Mouse (Mus musculus) skeletal muscle tissue, adult 2 months (tissue): ENCODE measurements around the gene Nt5c2.

Source experiments
- DNase-seq: peaks from one replicate; pipeline ENCODE4 v3.0.0-alpha.2; 2012; ENCODE audit warnings: low read depth, low spot score

Nt5c2 gene

GRCm38 (mm10) chr19:46966330-46966729 lies 48.6 kb downstream of the Nt5c2 start:
- no peak for DNase-seq

GRCm38 (mm10) chr19:46965496-46965895 lies 49.5 kb downstream of the Nt5c2 start:
- DNase-seq: no peak

GRCm38 (mm10) chr19:46964353-46964752 lies 50.6 kb downstream of the Nt5c2 start:
- no peak for DNase-seq

- no peak for DNase-seq
Measured at GRCm38 (mm10) chr19:46963440-46963839, 51.5 kb downstream of the Nt5c2 start.

GRCm38 (mm10) chr19:46962841-46963240 lies 52.1 kb downstream of the Nt5c2 start:
- no peak for DNase-seq

DNA sequence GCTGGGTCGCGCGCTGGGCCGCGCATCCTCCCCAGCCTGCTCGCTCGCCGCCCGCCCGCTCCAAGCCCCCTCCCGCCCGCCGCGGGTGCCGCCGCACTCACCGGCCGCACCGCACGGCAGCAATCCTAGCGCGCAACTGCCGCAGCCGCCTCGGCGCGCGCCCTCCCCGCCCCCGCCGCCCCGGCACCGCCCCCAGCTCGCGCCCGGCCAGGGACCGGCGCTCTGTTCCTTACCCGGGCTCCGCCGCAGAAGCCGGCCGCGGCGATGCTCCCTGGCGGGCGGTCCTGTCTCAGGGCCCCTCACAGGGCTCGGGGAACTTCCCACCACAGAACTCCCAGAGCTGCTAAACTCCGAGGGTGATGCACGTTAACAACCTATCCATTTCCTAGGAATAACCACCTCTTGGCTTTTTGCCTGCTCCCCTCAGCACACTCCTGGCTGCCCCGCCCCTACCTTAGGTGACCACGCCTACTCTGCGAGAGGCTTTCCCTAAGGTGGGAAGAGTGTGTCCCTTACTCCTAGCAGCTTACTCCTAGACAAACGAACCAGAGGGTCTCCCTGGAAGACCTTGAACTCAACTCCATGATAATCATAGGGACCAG lies 52.7 kb downstream of the Nt5c2 start:
- peak; percentile 50 for DNase-seq

GRCm38 (mm10) chr19:46961652-46962051 lies 53.3 kb downstream of the Nt5c2 start:
- peak; percentile 47 for DNase-seq

- no peak for DNase-seq
Measured at GRCm38 (mm10) chr19:46961047-46961651, 53.8 kb downstream of the Nt5c2 start.

- DNase-seq: no peak
Measured at GRCm38 (mm10) chr19:46960101-46961046, 54.6 kb downstream of the Nt5c2 start.

- no peak for DNase-seq
Measured at GRCm38 (mm10) chr19:46959536-46959935, 55.4 kb downstream of the Nt5c2 start.

- no peak for DNase-seq
Measured at GRCm38 (mm10) chr19:46958566-46958965, 56.4 kb downstream of the Nt5c2 start.

DNA sequence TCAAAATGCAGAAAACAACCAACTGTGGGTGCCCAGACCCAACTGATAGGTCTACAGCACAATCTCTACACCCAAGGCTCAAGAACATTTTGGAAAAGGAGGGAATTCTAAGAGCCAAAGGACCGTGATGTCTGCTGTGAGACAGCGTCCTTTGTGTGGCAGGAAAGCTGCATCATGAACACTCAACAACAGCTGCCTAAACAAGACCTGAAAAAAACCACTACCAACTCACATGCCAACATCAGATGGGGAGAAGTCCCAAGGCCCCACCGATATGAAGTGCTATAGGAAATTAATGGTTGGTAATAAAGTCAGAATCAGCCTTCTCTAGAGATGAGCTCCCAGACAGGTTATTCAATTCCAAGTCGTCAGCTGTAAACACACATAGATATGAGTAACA lies 57.0 kb downstream of the Nt5c2 start:
- DNase-seq: no peak

DNA sequence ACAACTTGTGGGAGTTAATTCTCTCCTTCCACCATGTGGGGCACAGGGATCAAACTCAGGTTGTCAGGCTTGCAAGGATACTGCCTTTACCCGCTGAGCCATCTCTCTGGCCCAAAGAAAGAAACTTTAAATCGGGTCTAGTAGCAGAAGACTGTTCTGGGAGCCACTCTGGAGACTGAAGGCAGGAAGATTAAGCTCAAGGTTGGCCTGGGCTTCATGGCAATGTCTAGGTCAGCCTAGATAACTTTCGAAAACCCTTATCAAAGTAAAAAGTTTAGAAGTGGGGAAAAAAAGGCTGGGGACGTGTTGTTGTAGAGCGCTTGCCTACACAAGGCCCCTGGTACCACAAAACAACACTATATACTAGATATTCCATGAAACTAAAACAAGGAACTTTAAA lies 58.0 kb downstream of the Nt5c2 start:
- DNase-seq: no peak

- DNase-seq: no peak
Measured at GRCm38 (mm10) chr19:46956410-46956809, 58.5 kb downstream of the Nt5c2 start.

DNA sequence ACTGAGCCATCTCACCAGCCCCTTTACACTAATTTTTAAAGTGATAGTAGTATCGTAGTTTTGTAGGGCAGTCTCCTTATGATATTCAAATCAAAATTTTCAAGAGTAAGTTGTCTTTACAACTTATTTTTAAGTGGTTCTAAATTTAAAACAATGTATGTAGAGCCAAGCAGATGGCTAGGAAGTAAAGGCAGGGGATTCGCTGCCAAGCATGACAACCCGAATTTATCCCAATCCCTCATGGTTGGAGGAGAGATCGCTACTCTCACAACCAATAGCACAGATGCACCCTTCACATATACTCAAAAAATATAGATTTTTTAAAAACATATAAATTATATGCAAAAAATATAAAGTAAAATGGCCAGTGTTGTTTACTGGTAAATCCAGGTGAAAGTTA lies 59.3 kb downstream of the Nt5c2 start:
- DNase-seq: no peak

- no peak for DNase-seq
Measured at GRCm38 (mm10) chr19:46953536-46953935, 61.4 kb downstream of the Nt5c2 start.

DNA sequence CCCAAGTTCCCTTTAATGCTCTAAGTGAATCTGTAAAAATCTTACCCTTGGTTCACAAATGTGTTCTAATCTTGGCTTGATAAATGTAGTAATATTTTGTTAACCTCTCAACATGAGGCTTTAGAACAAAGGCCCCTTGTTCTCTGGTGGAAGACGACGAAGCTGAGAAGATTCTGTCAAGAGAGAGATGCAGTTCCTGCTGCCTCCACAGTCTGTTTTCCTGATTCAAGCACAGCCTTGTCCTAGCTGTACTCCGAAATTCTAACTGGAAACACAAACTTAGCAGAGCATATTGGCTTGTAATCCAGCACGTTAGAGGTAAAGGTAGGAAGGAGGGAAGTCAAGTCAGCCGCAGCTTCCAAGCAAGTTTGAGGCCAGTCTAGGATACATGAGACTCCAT lies 62.0 kb downstream of the Nt5c2 start:
- DNase-seq: no peak

DNA sequence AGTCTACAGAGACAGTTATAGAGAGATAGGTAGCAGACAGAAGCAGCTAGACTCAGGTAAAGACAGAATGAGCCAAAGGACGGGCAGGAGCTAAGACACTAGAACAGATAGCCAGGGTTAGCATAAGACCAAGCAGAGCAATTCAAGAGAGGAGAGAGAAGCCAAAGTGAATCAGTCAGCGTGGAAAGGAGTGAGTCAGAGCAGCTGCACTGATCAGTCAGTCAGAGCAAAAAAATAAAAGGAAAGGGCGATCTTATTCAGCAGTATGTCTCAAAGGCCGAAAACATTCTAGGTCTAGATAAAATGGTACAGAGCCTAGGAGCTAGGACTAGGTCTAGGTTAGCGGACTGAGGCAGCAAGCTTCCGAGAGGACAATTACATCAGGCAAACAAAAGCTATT lies 70.6 kb downstream of the Nt5c2 start:
- no peak for DNase-seq

GRCm38 (mm10) chr19:46937173-46937572 lies 77.8 kb downstream of the Nt5c2 start:
- no peak for DNase-seq

DNA sequence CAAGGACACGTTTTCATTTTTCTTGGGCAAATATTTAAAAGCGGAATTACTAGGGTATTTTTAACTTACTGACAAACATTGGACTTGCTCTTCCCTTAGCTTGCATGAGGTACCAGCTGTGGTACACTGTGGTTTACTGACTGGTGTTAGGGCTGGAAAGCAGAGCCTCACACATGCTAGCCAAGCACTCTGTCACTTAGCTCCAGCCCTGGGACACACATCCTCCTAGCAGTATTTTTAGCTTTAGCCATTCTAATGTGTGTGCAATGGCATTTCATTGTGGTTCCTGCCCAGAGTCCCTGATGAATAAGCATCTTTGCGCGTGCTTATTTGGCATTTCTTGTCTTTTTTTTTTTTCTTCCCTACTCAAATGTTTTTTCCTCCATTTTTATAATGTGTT lies 80.9 kb downstream of the Nt5c2 start:
- DNase-seq: peak; percentile 63

GRCm38 (mm10) chr19:46932608-46933007 lies 82.3 kb downstream of the Nt5c2 start:
- no peak for DNase-seq

GRCm38 (mm10) chr19:46930026-46930425 lies 84.9 kb downstream of the Nt5c2 start:
- DNase-seq: no peak
